Mouse (Mus musculus): ENCODE measurements at regions not wholly inside any gene's neighbourhood (a gene's known extent, or its start where the extent isn't known, plus 50 kb on each side); places are given as distances from the start of the nearest gene placed in this dataset.
A peak's percentile ranks its signal among the peaks of the same experiment; 100 is the strongest.

- no peak for TF ChIP-seq CTCF (IDR thresholded peaks at IDR 0.05; ENCODE audit: borderline replicate concordance, insufficient read depth, low read depth, low read length)
- TF ChIP-seq POLR2A (IDR thresholded peaks at IDR 0.05; ENCODE audit: borderline replicate concordance, insufficient read depth, low read length): no peak
- H3K4me1 ChIP-seq (ENCODE audit: control insufficient read depth, insufficient read depth, low read length): no peaks in the 10 kb centered on the region
- H3K27me3 ChIP-seq (ENCODE audit: control insufficient read depth, insufficient read depth, low read length): no peaks in the 10 kb centered on the region
- peak; percentile 26 to 27 for DNase-seq
- no peak overlapping the region for H3K27ac ChIP-seq (ENCODE audit: insufficient read depth, low read length)
- no peak overlapping the region for H3K4me3 ChIP-seq (replicated peaks; ENCODE audit: insufficient read depth, low read depth, low read length)
- 43% methylated on average over 5 of the region's 5 CpGs for WGBS
Observed at GRCm38 (mm10) chr8:44735801-44736200, 199.4 kb upstream of the Fat1 start.

GRCm38 (mm10) chr8:44743353-44743752, 191.9 kb upstream of the Fat1 start:
- no peaks in the 10 kb centered on the region for H3K27me3 ChIP-seq (ENCODE audit: control insufficient read depth, insufficient read depth, low read length)
- no peaks in the 10 kb centered on the region for H3K4me1 ChIP-seq (ENCODE audit: control insufficient read depth, insufficient read depth, low read length)
- H3K4me3 ChIP-seq (replicated peaks; ENCODE audit: insufficient read depth, low read depth, low read length): no peak overlapping the region
- WGBS: 99% methylated on average over 2 of the region's 2 CpGs
- no peak for DNase-seq
- no peak for TF ChIP-seq CTCF (IDR thresholded peaks at IDR 0.05; ENCODE audit: borderline replicate concordance, insufficient read depth, low read depth, low read length)
- TF ChIP-seq POLR2A (IDR thresholded peaks at IDR 0.05; ENCODE audit: borderline replicate concordance, insufficient read depth, low read length): no peak
- no peak overlapping the region for H3K27ac ChIP-seq (ENCODE audit: insufficient read depth, low read length)

DNA sequence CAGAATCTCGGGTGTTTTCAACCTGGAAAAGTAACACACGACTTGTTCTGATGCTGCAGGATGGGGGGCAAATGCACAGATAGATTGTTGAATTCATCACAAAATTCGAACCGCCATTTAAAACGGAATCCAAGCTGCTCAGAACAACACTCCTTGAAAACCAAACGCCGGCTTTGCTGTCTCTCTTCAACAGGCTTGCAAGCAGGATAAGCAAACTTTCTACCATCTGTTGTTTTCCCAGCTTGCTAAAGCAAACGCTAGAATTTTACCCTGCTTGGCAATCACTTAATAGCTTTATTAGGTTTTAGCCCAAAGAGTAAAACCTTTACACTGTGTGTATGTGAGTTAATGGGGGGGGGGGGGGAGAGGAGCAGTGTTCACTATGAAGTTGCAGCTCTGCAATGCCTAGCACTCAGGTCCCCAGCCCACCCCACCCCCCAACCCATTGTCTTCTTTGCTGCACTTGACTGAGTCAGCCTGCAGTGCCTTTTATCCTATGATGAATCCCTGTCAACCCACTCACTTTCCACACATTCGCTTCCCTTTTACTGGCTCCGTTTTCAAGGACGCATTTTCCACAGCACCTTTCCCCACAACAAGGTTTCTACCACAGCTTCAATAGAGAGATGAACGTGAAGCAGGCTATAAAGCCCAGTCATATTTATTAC, 190.1 kb upstream of the Fat1 start:
- whole genome bisulfite sequencing: 55% methylated on average over 12 of the region's 12 CpGs
- Histone ChIP-seq H3K4me1 (ENCODE audit: control insufficient read depth, insufficient read depth, low read length) (no peaks in the 10 kb centered on the region), H3K27me3 (ENCODE audit: control insufficient read depth, insufficient read depth, low read length) (no peaks in the 10 kb centered on the region), H3K27ac (ENCODE audit: insufficient read depth, low read length) (no peak overlapping the region), H3K4me3 (replicated peaks; ENCODE audit: insufficient read depth, low read depth, low read length) (no peak overlapping the region)
- DNase-seq: no peak
- TF ChIP-seq CTCF (IDR thresholded peaks at IDR 0.05; ENCODE audit: borderline replicate concordance, insufficient read depth, low read depth, low read length): no peak
- TF ChIP-seq POLR2A (IDR thresholded peaks at IDR 0.05; ENCODE audit: borderline replicate concordance, insufficient read depth, low read length): no peak

DNA sequence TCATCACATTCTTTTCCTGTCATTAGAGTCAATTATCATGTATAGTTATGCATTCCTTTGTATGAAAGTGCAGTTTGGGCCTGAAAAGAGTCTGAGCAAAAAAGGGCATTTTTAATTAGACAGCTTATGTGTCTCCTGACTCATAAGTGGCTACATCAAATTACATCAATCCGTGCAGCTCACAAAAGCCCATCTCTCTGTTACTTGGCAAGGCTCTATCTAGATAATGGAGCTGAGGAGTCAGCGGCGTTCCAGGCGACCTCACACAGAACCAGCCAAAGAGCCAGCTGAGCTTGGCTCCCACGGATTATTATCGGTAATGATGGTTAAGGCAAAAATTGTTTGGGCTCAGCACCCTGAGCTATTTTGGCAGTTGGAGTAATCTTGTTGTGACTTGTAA, 176.5 kb upstream of the Fat1 start:
- DNase-seq: no peak
- H3K27me3 ChIP-seq (ENCODE audit: control insufficient read depth, insufficient read depth, low read length): no peaks in the 10 kb centered on the region
- WGBS: 16% methylated on average over 6 of the region's 6 CpGs
- no peak for TF ChIP-seq CTCF (IDR thresholded peaks at IDR 0.05; ENCODE audit: borderline replicate concordance, insufficient read depth, low read depth, low read length)
- no peak for TF ChIP-seq POLR2A (IDR thresholded peaks at IDR 0.05; ENCODE audit: borderline replicate concordance, insufficient read depth, low read length)
- no peak overlapping the region for H3K27ac ChIP-seq (ENCODE audit: insufficient read depth, low read length)
- H3K4me1 ChIP-seq (ENCODE audit: control insufficient read depth, insufficient read depth, low read length): no peaks in the 10 kb centered on the region
- H3K4me3 ChIP-seq (replicated peaks; ENCODE audit: insufficient read depth, low read depth, low read length): no peak overlapping the region

DNA sequence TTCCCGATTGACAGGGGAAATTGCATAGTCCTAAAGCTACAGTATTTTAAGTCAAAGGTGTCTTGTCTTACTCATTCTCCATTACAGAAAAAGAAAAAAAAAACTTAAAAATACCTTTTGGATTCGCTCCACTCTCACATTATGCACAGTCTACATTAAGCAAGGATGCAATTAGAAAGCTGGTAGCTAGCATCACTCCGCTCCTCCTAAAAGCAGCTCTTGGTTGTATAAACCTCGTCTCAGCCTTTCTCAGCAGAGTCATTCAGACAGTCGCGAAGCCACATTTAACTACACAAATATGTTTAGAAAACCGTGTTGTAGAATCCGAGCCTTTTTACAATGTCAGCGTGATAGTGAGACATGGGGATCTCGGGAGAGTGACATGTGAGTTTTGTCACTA, 172.5 kb upstream of the Fat1 start:
- no peak for DNase-seq
- TF ChIP-seq POLR2A (IDR thresholded peaks at IDR 0.05; ENCODE audit: borderline replicate concordance, insufficient read depth, low read length) (no peak), CTCF (IDR thresholded peaks at IDR 0.05; ENCODE audit: borderline replicate concordance, insufficient read depth, low read depth, low read length) (no peak)
- Histone ChIP-seq H3K27ac (ENCODE audit: insufficient read depth, low read length) (no peak overlapping the region), H3K4me1 (ENCODE audit: control insufficient read depth, insufficient read depth, low read length) (no peaks in the 10 kb centered on the region), H3K27me3 (ENCODE audit: control insufficient read depth, insufficient read depth, low read length) (no peaks in the 10 kb centered on the region), H3K4me3 (replicated peaks; ENCODE audit: insufficient read depth, low read depth, low read length) (no peak overlapping the region)
- 96% methylated on average over 10 of the region's 10 CpGs for WGBS

GRCm38 (mm10) chr8:44765194-44765593, 170.1 kb upstream of the Fat1 start:
- 91% methylated on average over 4 of the region's 4 CpGs for WGBS
- no peaks in the 10 kb centered on the region for H3K27me3 ChIP-seq (ENCODE audit: control insufficient read depth, insufficient read depth, low read length)
- no peak for TF ChIP-seq CTCF (IDR thresholded peaks at IDR 0.05; ENCODE audit: borderline replicate concordance, insufficient read depth, low read depth, low read length)
- no peak for TF ChIP-seq POLR2A (IDR thresholded peaks at IDR 0.05; ENCODE audit: borderline replicate concordance, insufficient read depth, low read length)
- H3K4me3 ChIP-seq (replicated peaks; ENCODE audit: insufficient read depth, low read depth, low read length): no peak overlapping the region
- DNase-seq: no peak
- no peaks in the 10 kb centered on the region for H3K4me1 ChIP-seq (ENCODE audit: control insufficient read depth, insufficient read depth, low read length)
- H3K27ac ChIP-seq (ENCODE audit: insufficient read depth, low read length): no peak overlapping the region

GRCm38 (mm10) chr8:44765677-44766076, 169.6 kb upstream of the Fat1 start:
- no peak for DNase-seq
- WGBS: 82% methylated on average over 5 of the region's 5 CpGs
- Histone ChIP-seq H3K4me1 (ENCODE audit: control insufficient read depth, insufficient read depth, low read length) (no peaks in the 10 kb centered on the region), H3K27me3 (ENCODE audit: control insufficient read depth, insufficient read depth, low read length) (no peaks in the 10 kb centered on the region), H3K27ac (ENCODE audit: insufficient read depth, low read length) (no peak overlapping the region), H3K4me3 (replicated peaks; ENCODE audit: insufficient read depth, low read depth, low read length) (no peak overlapping the region)
- no peak for TF ChIP-seq CTCF (IDR thresholded peaks at IDR 0.05; ENCODE audit: borderline replicate concordance, insufficient read depth, low read depth, low read length)

DNA sequence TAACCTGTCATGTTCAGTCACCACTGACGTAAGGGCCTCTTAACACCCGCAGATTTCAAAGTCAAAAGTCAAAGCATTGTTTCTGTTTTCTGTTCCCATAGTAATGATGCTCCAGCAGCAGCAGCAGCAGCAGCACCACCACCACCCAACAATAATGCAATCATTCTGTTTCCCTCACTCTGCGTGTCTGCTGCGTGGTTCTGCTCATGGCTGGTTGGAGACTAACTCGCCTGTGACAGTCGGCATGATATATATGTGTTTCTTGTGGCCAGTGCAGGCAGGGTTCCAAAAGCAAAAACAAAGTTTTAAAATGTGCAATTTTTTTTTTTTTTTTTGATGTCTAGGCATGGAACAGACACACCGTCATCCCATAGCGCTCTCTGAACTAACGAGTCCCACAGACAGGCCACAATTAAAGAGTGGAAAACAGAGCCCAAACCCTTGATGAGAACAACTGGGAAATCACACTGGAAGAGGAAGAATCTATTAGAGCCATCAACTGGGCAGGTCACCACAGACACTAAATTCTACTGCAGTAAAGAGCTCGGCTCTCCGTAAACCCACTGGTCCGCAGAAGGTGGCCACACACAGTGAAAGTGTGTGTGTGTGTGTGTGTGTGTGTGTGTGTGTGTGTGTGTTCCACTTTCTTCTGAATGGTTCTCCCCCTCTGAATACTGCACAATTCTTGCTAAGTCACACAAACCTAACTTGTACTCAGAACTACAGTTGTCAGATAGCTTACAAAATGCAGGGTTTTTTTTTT, 169.0 kb upstream of the Fat1 start:
- no peak overlapping the region for H3K27ac ChIP-seq (ENCODE audit: insufficient read depth, low read length)
- WGBS: 89% methylated on average over 12 of the region's 12 CpGs
- no peak for DNase-seq
- H3K4me3 ChIP-seq (replicated peaks; ENCODE audit: insufficient read depth, low read depth, low read length): no peak overlapping the region
- H3K4me1 ChIP-seq (ENCODE audit: control insufficient read depth, insufficient read depth, low read length): no peaks in the 10 kb centered on the region
- H3K27me3 ChIP-seq (ENCODE audit: control insufficient read depth, insufficient read depth, low read length): no peaks in the 10 kb centered on the region
- TF ChIP-seq POLR2A (IDR thresholded peaks at IDR 0.05; ENCODE audit: borderline replicate concordance, insufficient read depth, low read length) (no peak), CTCF (IDR thresholded peaks at IDR 0.05; ENCODE audit: borderline replicate concordance, insufficient read depth, low read depth, low read length) (no peak)
